Mouse (Mus musculus): ENCODE results near the gene Cd300ld2.

DNA sequence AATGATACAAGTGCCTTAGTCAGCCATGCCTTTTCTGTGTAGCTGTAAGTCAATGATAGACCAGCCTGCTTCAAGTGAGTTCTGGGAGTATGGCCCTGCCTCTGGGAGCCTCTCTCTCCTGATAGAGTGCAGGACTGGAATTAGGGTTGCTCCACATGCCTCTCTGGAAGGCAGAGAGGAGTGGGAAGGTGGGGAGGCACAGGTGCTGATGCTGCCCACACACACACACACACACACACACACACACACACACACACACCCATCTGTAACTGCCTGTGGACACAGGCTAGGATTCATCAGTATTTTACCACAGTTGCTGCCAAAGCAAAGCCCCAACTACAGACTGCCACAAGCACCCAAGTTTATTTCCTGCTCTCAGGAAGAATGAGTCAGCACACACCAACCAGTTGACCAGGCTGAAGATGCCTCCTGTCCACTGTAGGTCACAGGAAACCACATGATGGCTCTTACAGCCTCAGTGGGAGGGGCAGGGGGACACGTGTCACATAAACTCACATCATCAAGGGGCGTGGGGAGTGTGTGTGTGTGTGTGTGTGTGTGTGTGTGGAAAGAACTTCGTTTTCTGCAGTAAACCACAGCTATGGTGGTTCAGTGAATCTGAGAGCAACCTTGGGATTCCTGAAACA is 50.7 kb downstream of the Cd300ld2 start:
- TF ChIP-seq CTCF (IDR thresholded peaks at IDR 0.05; ENCODE audit: low read depth) (no peak), EP300 (IDR thresholded peaks at IDR 0.05; ENCODE audit: low read depth) (no peak)
